Mouse (Mus musculus): ENCODE measurements around the gene Olfr688.

DNA sequence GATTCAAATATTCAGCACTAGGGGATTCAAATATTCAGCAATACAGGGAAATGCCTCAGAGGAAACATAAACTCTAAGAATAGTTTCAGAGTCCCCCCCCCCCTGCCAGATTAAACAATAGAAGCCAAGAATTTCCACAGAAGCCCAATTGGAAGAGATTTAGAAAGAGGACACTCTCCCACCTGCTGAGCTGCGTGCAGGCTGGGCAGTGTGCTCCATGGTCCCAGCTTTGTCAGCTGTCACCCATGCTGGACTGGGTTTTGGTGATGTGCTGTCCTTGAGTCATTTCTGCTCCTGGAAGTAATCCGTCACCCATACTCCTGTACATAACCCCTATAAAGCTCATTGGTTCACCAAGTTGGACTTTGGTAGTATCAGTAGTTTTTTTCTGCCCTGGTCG, 40.2 kb upstream of the Olfr688 start:
- no peak for TF ChIP-seq POLR2A (IDR thresholded peaks at IDR 0.05; ENCODE audit: control insufficient read depth, low read depth, low read length)
- no peak for TF ChIP-seq CTCF (IDR thresholded peaks at IDR 0.05; ENCODE audit: control insufficient read depth, insufficient read depth, insufficient replicate concordance, low read depth, low read length)

All from testis, adult 2 months (tissue).